Mouse (Mus musculus) forebrain, embryonic 12.5 days (tissue): ENCODE data around the gene Irs3. TPM values are rescaled to one million over a fixed set of nuclear protein-coding genes. Genes with fewer than 3 reads are reported as not detected.
A peak's percentile ranks its signal among the peaks of the same experiment; 100 is the strongest.

ENCODE experiments used
- ATAC-seq: fragments of 200-750 bp; cut with Nextera tagmentation; 2 replicates; pipeline ENCODE4 v1.8.0; 2017; ENCODE audit warnings: moderate TSS enrichment; ENCODE audit not compliant: low FRiP score
- H3K27ac ChIP-seq: fragments of 300-500 bp; sonication (generic); 2 replicates; pipeline ENCODE4 v1.5.1; 2016; ENCODE audit warnings: mild to moderate bottlenecking
- H3K27me3 ChIP-seq: fragments of 300-500 bp; sonication (generic); 2 replicates; pipeline ENCODE4 v1.6.1; 2016; ENCODE audit warnings: mild to moderate bottlenecking
- H3K36me3 ChIP-seq: fragments of 300-500 bp; sonication (generic); replicated peaks from 2 replicates; pipeline ENCODE4 v1.6.1; 2016; ENCODE audit warnings: mild to moderate bottlenecking
- H3K4me1 ChIP-seq: fragments of 300-500 bp; sonication (generic); 2 replicates; pipeline ENCODE4 v1.6.1; 2016
- H3K4me2 ChIP-seq: fragments of 300-500 bp; sonication (generic); 2 replicates; pipeline ENCODE4 v1.6.1; 2016; ENCODE audit warnings: mild to moderate bottlenecking, moderate library complexity
- H3K4me3 ChIP-seq: fragments of 300-500 bp; sonication (generic); replicated peaks from 2 replicates; pipeline ENCODE4 v1.5.1; 2016; ENCODE audit warnings: mild to moderate bottlenecking
- H3K9ac ChIP-seq: fragments of 300-500 bp; sonication (generic); 2 replicates; pipeline ENCODE4 v1.6.1; 2016; ENCODE audit warnings: mild to moderate bottlenecking
- H3K9me3 ChIP-seq: fragments of 300-500 bp; sonication (generic); 2 replicates; pipeline ENCODE4 v1.6.1; 2016
- WGBS: fragments of 180-500 bp; shearing (Covaris S2); methylation state at CpG from one replicate; pipeline ENCODE4 v1.1.7; 2016; 5-methylcytosine and 5-hydroxymethylcytosine counted together
- polyA plus RNA-seq: library from polyadenylated mRNA; unstranded; fragments of >200 nt; fragmentation: Nextera tagmentation; extraction: Ambion mirVana; gene quantifications from 2 replicates; pipeline ENCODE4 v1.2.1, GENCODE M21; 2016

Gene Irs3
- polyA plus RNA-seq, 1 experiment from 2014 or later: not detected

DNA sequence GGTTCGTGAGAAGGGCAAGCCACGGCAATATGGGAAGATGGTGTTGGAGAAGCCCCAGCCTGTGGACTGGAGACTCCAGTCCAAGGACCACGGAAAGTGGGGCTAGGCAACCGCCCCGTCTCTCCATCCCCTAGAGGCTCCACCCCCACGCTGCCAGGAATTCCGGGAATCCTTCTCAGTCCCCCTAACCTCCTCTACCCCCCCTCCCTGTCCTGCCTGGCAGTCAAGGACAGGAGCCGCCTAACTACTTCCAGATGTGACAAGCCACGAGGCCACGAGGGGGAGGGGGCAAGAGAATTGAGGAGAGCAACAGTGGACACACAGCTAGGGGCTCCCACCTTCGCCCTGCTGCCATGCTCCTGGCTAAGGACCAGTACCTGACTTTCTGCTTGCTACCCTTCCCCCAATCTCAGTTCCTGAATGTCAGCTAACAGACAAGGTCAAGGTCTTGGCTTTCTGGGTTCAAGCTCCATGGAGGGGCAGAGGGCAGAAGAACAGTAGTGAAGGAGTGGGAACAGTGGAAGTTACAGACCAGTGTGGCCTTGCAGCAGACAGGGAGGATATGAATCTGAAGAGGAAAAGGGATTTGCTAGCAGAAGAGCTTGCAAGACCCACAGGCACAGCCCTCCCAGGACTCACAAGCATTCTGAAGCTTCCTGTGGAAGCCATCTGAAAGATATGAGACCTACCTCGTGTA, 34.8 kb downstream of the Irs3 start:
- Histone ChIP-seq H3K9me3 (no peaks in the 10 kb centered on the region), H3K27me3 (peaks cover 24% of the 10 kb centered on the region), H3K4me3 (0 out of 2 replicates have a peak overlapping the region, but pooled peaks have one; percentile 4), H3K9ac (no peak overlapping the region; the same call in 1 of the 2 replicates), H3K4me2 (peak overlapping the region; percentile 19), H3K36me3 (no peaks in the 10 kb centered on the region), H3K4me1 (peaks cover 48% of the 10 kb centered on the region), H3K27ac (peak overlapping the region; percentile 62)
- WGBS: 19% methylated on average over 12 of the region's 12 CpGs
- no peak for ATAC-seq

- Histone ChIP-seq H3K4me1 (peaks cover 48% of the 10 kb centered on the region), H3K27ac (peak overlapping the region; percentile 62; the same call in 1 of the 2 replicates), H3K27me3 (peaks cover 24% of the 10 kb centered on the region), H3K4me2 (peak overlapping the region; percentile 19; the same call in 1 of the 2 replicates), H3K9me3 (no peaks in the 10 kb centered on the region), H3K9ac (no peak overlapping the region), H3K4me3 (0 out of 2 replicates have a peak overlapping the region, but pooled peaks have one; percentile 4), H3K36me3 (no peaks in the 10 kb centered on the region)
- ATAC-seq: no peak
- WGBS: 77% methylated on average over 4 of the region's 4 CpGs
Measured at GRCm38 (mm10) chr5:137610056-137610455, 35.5 kb downstream of the Irs3 start.

- Histone ChIP-seq H3K4me2 (no peak overlapping the region), H3K27ac (no peak overlapping the region), H3K4me3 (no peak overlapping the region), H3K27me3 (peaks cover 24% of the 10 kb centered on the region), H3K9me3 (no peaks in the 10 kb centered on the region), H3K36me3 (no peaks in the 10 kb centered on the region), H3K4me1 (peaks cover 48% of the 10 kb centered on the region), H3K9ac (no peak overlapping the region)
- ATAC-seq: no peak
- 65% methylated on average over 3 of the region's 3 CpGs for WGBS
Measured at GRCm38 (mm10) chr5:137609292-137609691, 36.2 kb downstream of the Irs3 start.

- no peak for ATAC-seq
- 0 out of 2 replicates have a peak overlapping the region, but pooled peaks have one; percentile 33 for H3K9ac ChIP-seq
- WGBS: 16% methylated on average over 21 of the region's 23 CpGs
- peaks cover 24% of the 10 kb centered on the region for H3K27me3 ChIP-seq
- H3K9me3 ChIP-seq: no peaks in the 10 kb centered on the region
- H3K4me3 ChIP-seq: peak overlapping the region; percentile 4; the same call in 1 of the 2 replicates
- peak overlapping the region; percentile 43 for H3K4me2 ChIP-seq
- no peak overlapping the region for H3K27ac ChIP-seq
- peaks cover 48% of the 10 kb centered on the region for H3K4me1 ChIP-seq
- H3K36me3 ChIP-seq: no peaks in the 10 kb centered on the region
Measured at GRCm38 (mm10) chr5:137608654-137609190, 36.8 kb downstream of the Irs3 start.

DNA sequence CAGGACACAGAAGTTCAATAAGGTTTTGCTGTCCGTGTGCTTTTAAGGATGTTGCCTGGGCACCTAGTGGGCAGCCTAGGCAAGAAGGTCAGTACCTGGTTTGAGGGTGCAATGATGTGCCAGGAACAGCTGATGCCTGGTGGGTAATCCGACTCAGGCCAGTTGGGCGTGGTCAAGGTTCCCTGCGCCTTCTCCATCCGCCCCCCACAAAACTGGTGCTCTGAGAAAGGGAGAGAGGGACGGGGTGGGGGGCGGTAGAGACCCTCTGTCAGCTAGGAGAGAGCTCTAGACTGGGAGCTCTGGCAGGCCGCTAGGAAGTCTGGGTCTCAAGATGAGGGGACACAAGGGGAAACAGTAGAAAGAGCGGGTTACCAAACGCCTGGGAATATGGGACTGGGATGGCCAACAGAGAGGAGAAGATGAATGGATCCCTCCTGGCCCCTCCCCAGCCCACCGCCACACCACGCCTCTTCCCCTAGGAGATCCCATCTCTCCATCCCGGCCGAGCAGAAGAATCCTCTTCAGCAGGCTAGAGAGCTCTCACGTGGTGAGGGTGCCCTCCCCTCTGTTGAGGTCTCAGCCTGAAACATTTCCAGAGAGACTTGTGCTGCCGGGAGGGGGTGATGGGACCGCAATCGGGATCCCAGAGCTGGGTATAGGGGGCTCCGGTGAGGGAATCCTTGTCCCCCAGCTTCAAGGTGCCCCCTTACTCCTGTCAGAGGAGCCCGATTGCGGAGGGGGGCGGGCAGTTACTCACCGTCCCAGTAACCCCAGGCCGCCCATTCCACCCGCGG, 37.5 kb downstream of the Irs3 start:
- 0 out of 2 replicates have a peak overlapping the region, but pooled peaks have one; percentile 33 for H3K9ac ChIP-seq
- ATAC-seq: peak; percentile 40; the same call in 1 of the 2 replicates
- H3K4me1 ChIP-seq: peaks cover 49% of the 10 kb centered on the region
- WGBS: 12% methylated on average over 26 of the region's 26 CpGs
- H3K4me3 ChIP-seq: peak overlapping the region; percentile 4; the same call in 1 of the 2 replicates
- H3K27me3 ChIP-seq: peaks cover 24% of the 10 kb centered on the region
- H3K36me3 ChIP-seq: no peaks in the 10 kb centered on the region
- H3K9me3 ChIP-seq: no peaks in the 10 kb centered on the region
- H3K27ac ChIP-seq: no peak overlapping the region
- H3K4me2 ChIP-seq: peak overlapping the region; percentile 43

DNA sequence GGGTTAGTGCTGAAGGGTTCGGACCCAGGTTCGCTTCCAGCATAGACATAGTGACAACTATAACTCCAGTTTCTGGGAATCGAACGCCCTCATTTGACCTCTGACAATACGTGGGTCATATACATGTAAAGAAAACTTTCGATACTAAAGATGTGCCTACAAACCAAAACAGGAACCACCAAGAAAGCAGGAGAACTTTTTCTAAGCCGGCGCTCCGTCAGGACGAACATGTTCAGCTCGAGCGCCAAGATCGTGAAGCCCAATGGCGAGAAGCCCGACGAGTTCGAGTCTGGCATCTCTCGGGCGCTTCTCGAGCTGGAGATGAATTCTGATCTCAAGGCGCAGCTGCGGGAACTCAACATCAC, 44.2 kb downstream of the Irs3 start:
- Histone ChIP-seq H3K27ac (no peak overlapping the region; the same call in 1 of the 2 replicates), H3K4me1 (peaks cover 37% of the 10 kb centered on the region), H3K4me3 (peak overlapping the region; percentile 71), H3K9ac (peak overlapping the region; percentile 59), H3K36me3 (no peaks in the 10 kb centered on the region), H3K9me3 (no peaks in the 10 kb centered on the region), H3K27me3 (no peaks in the 10 kb centered on the region), H3K4me2 (peak overlapping the region; percentile 96)
- ATAC-seq: no peak
- WGBS: under 1% methylated on average over 22 of the region's 22 CpGs

GRCm38 (mm10) chr5:137600619-137601364, 44.7 kb downstream of the Irs3 start, which contains the start of gene Mospd3:
TSS of gene Mospd3 (minus strand) at chr5:137601058.
- under 1% methylated on average over 41 of the region's 41 CpGs for WGBS
- no peaks in the 10 kb centered on the region for H3K27me3 ChIP-seq
- ATAC-seq: peak; percentile 95
- H3K36me3 ChIP-seq: no peaks in the 10 kb centered on the region
- H3K9ac ChIP-seq: peak within 1 kb of the TSS; percentile 86
- peak within 1 kb of the TSS; percentile 96 for H3K4me2 ChIP-seq
- peak within 1 kb of the TSS; percentile 71 for H3K4me3 ChIP-seq
- peaks cover 37% of the 10 kb centered on the region for H3K4me1 ChIP-seq
- H3K9me3 ChIP-seq: no peaks in the 10 kb centered on the region
- H3K27ac ChIP-seq: peak within 1 kb of the TSS; percentile 81

DNA sequence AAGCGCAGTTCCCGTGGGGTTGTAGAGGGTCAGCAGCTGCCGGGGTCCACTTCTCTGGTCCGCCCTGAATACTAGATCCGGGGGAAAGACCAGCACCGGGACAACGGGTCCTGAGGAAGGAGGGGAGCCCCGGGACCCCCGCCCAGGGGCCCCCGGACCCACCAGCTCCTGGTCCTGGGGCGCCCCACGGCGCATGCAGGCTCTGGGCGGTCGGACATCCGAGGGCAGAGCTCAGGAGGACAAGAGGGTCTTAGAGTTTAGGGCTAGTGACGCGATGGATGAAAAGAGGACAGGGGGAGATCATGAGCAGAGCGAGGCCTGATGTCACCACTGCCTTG, 45.3 kb downstream of the Irs3 start:
- Histone ChIP-seq H3K27ac (peak overlapping the region; percentile 81; the same call in 1 of the 2 replicates), H3K36me3 (no peaks in the 10 kb centered on the region), H3K4me2 (peak overlapping the region; percentile 96), H3K27me3 (no peaks in the 10 kb centered on the region), H3K9ac (peak overlapping the region; percentile 86), H3K4me1 (peaks cover 37% of the 10 kb centered on the region), H3K4me3 (peak overlapping the region; percentile 71), H3K9me3 (no peaks in the 10 kb centered on the region)
- ATAC-seq: no peak; the same call in none of the 2 replicates
- WGBS: 3% methylated on average over 19 of the region's 19 CpGs

- no peaks in the 10 kb centered on the region for H3K9me3 ChIP-seq
- peaks cover 37% of the 10 kb centered on the region for H3K4me1 ChIP-seq
- WGBS: 70% methylated on average over 9 of the region's 9 CpGs
- no peak overlapping the region for H3K27ac ChIP-seq
- H3K4me2 ChIP-seq: peak overlapping the region; percentile 96
- peak overlapping the region; percentile 86 for H3K9ac ChIP-seq
- no peak for ATAC-seq
- peak overlapping the region; percentile 71 for H3K4me3 ChIP-seq
- H3K27me3 ChIP-seq: no peaks in the 10 kb centered on the region
- H3K36me3 ChIP-seq: no peaks in the 10 kb centered on the region
Measured at GRCm38 (mm10) chr5:137599600-137599999, 45.9 kb downstream of the Irs3 start.

GRCm38 (mm10) chr5:137598100-137598826, 47.3 kb downstream of the Irs3 start:
- Histone ChIP-seq H3K27me3 (no peaks in the 10 kb centered on the region), H3K4me2 (no peak overlapping the region), H3K9ac (no peak overlapping the region), H3K36me3 (no peaks in the 10 kb centered on the region), H3K4me3 (no peak overlapping the region), H3K4me1 (peaks cover 34% of the 10 kb centered on the region), H3K27ac (no peak overlapping the region), H3K9me3 (no peaks in the 10 kb centered on the region)
- ATAC-seq: no peak
- WGBS: 83% methylated on average over 2 of the region's 2 CpGs

DNA sequence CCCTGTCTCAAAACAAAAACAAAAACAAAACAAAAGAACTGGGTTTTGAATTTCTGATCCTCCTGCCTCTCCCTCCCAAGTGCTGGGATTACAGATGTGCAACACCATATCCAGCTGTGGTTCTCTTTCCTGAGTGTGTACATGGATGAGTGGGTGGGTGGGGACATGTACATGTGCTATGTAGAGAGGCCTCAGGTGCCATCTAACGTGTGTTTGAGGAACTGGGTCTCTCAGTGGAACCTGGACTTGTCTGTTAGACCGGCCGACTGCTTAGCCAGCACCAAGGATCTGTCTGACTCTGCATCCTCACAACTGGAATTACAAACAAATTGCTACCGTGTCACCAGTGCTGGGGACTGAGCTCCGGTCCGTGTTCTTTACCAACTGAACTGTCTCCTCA, 47.9 kb downstream of the Irs3 start:
- H3K9ac ChIP-seq: no peak overlapping the region
- WGBS: 94% methylated on average over 6 of the region's 6 CpGs
- no peaks in the 10 kb centered on the region for H3K36me3 ChIP-seq
- no peak for ATAC-seq
- H3K4me1 ChIP-seq: peaks cover 28% of the 10 kb centered on the region
- no peak overlapping the region for H3K4me3 ChIP-seq
- no peaks in the 10 kb centered on the region for H3K27me3 ChIP-seq
- no peak overlapping the region for H3K27ac ChIP-seq
- no peaks in the 10 kb centered on the region for H3K9me3 ChIP-seq
- no peak overlapping the region for H3K4me2 ChIP-seq
